Mouse (Mus musculus) heart, postnatal 0 days (tissue): Measurements from ENCODE around the gene Hdac8.

Experiments used
- CTCF ChIP-seq: IDR thresholded peaks from 2 replicates; pipeline ENCODE4 v1.5.1; 2016; ENCODE audit warnings: antibody characterized with exemption, control low read depth, low read depth
- EP300 ChIP-seq: IDR thresholded peaks from 2 replicates; pipeline ENCODE4 v1.6.1; 2016; ENCODE audit warnings: antibody characterized with exemption, low read depth

DNA sequence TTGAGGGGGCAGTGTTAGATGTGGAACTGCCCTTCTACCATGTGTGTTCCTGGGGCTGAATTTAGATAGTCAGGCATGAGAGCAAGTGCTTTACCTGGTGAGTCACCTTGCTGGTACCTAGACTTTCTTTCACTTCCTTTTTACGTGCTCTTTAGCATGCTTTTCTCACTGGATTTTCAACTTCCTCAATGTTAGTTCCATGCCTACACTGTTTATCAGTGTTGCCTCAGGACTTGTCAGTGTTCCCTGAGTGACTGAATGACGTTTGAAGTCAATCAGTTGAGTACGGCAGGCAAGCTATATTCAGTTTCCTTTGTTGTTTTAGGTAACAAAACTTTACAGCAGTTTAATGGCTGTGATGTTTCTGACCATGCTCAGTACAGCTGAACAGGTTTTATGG lies 120.4 kb downstream of the Hdac8 start:
- TF ChIP-seq CTCF: no peak
- TF ChIP-seq EP300: no peak
